Comparison of ENCODE assay signal across 9 mouse cellular contexts in genomic region chr10:45086637-45087036, GRCm38 (mm10). TPM values are rescaled to one million over a fixed set of nuclear protein-coding genes. Genes with fewer than 3 reads are reported as not detected.
DNase-seq lines count a peak whose midpoint lies in the region; TF ChIP-seq lines count a peak whose summit lies in the region.
"Had no signal": no experiment of that assay in that cellular context is flagged by ENCODE, and none has a peak within 500 bp of the region (broad histone marks: within the 10 kb centered on the region; RNA-seq: fewer than 3 reads in every experiment).

No protein-coding gene starts in this region.

- peak; percentile 29 for DNase-seq in gastrocnemius, adult 2 months
- no peak for DNase-seq in gastrocnemius, postnatal 36 days
- DNase-seq in lung, adult 18-20 months = peak; percentile 16 to 45
- DNase-seq in lung, postnatal 25 days (ENCODE audit: low spot score) = no peak
- DNase-seq in adrenal gland, postnatal 14 days = peak; percentile 65
- peak; percentile 52 for DNase-seq in lung, postnatal 10 days
- DNase-seq in yolk sac, embryonic 10.5 days (ENCODE audit: low spot score) = no peak
- DNase-seq in c-Kit-positive CD71-positive TER-119-positive erythroid progenitor cells, embryonic 14.5 days (ENCODE audit: low spot score) = no peak

- no peak overlapping the region for H3K27ac ChIP-seq in gastrocnemius, adult 2 months
- H3K27ac ChIP-seq: heart, embryonic 13.5 days had no signal

- intact Hi-C loops in gastrocnemius, adult 2 months (cut with DNase I) = no loop called here
- intact Hi-C loops in gastrocnemius, postnatal 36 days (cut with DNase I) = no loop called here

- peak; percentile 64 for TF ChIP-seq CTCF in gastrocnemius, adult 2 months (IDR thresholded peaks at IDR 0.05)

- no peak overlapping the region for H3K4me3 ChIP-seq in gastrocnemius, adult 2 months
- H3K4me3 ChIP-seq: heart, embryonic 13.5 days had no signal

RNA-seq across cellular contexts. Expression of gene Prep, which starts 19.6 kb away (rescaled TPM):
- total RNA-seq in gastrocnemius, adult 2 months (2021) = 1 to 10 TPM; 6.4 to 7.3 TPM
- total RNA-seq in gastrocnemius, postnatal 36 days (2021) = 1 to 10 TPM; 6.3 to 7.2 TPM
- total RNA-seq in adrenal gland, postnatal 14 days (2021) = 18.3 and 19.7 TPM in 2 replicates

Comparison
In these comparisons a context has a peak if more than half of its experiments do, and no peak if none do; other contexts are left out.
1. DNase-seq: peak in gastrocnemius, adult 2 months (single experiment), lung, adult 18-20 months (2 of 2), adrenal gland, postnatal 14 days (single experiment) and lung, postnatal 10 days (single experiment); none in gastrocnemius, postnatal 36 days (0 of 2), lung, postnatal 25 days (single experiment), yolk sac, embryonic 10.5 days (single experiment) and c-Kit-positive CD71-positive TER-119-positive erythroid progenitor cells, embryonic 14.5 days (single experiment).